In the genomic region with DNA sequence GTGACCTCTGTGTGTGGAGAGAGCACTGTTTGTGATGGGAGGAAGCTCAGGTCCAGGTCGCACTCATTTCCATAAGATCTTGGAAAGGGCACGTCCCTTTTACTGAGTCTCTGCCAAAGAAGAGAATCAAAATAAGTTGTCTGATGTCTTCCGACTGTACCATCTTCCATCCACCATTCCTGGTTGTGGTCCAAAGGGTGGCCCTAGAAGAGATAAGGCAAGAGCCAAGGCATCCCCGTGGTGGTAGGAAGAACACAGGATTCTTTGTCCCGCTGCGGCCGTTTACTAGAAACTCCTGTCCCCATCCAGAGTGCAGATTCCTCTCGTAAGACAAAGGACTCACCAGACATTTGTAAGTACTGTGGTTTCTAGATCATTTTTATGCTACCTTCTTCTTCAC, we compare ENCODE assay signal across 17 mouse cellular contexts.
DNase-seq lines count a peak whose midpoint lies in the region.
"Had no signal": no experiment of that assay in that cellular context is flagged by ENCODE, and none has a peak within 500 bp of the region (broad histone marks: within the 10 kb centered on the region; RNA-seq: fewer than 3 reads in every experiment).

No protein-coding gene starts in this region.

- peak; percentile 35 for DNase-seq in cerebellum, adult 9-11 months
- DNase-seq in cerebellum, adult 18-20 months = no peak
- DNase-seq in cerebellum, postnatal 10 days = peak; percentile 58
- DNase-seq in cerebellum, adult 11-12 months = no peak
- peak; percentile 37 to 45 for DNase-seq in cerebellum, postnatal 14 days
- DNase-seq in cerebellum, adult 8-10 months = no peak
- peak; percentile 10 for DNase-seq in left cerebral cortex, postnatal 4 days
- no peak for DNase-seq in left cerebral cortex, adult 11 months (ENCODE audit: low spot score)
- DNase-seq: adrenal gland, adult 2 months; adrenal gland, adult 8-10 months; adrenal gland, postnatal 10 days; adrenal gland, postnatal 14 days; adrenal gland, postnatal 25 days; adrenal gland, postnatal 36 days; B cell, adult 2 months; cerebellum, adult 11 months; cerebellum, adult 2 months had no signal

- intact Hi-C loops in left cerebral cortex, postnatal 4 days (cut with DNase I) = no loop called here

Comparison
In these comparisons a context has a peak if more than half of its experiments do, and no peak if none do; other contexts are left out.
1. DNase-seq: peak in cerebellum, adult 9-11 months (single experiment), cerebellum, postnatal 10 days (2 of 2), cerebellum, postnatal 14 days (2 of 2) and left cerebral cortex, postnatal 4 days (single experiment); none in cerebellum, adult 18-20 months (0 of 2), cerebellum, adult 11-12 months (single experiment), cerebellum, adult 8-10 months (single experiment) and left cerebral cortex, adult 11 months (single experiment).